Mouse (Mus musculus) forebrain, postnatal 0 days (tissue): ENCODE data around the gene Snrpa1. TPM values are rescaled to one million over a fixed set of nuclear protein-coding genes. Genes with fewer than 3 reads are reported as not detected.

Experiments used
- ATAC-seq: fragments of 200-750 bp; cut with Nextera tagmentation; 2 replicates; pipeline ENCODE4 v1.8.0; 2017; ENCODE audit warnings: mild to moderate bottlenecking, moderate library complexity
- DNase-seq: peaks from one replicate; pipeline ENCODE4 v3.0.0-alpha.2; 2015
- H3K27ac ChIP-seq: fragments of 300-500 bp; sonication (generic); 2 replicates; pipeline ENCODE4 v1.5.1; 2014; ENCODE audit warnings: low read depth, mild to moderate bottlenecking, antibody characterized with exemption, low read length, moderate library complexity, mixed read lengths
- H3K27me3 ChIP-seq: fragments of 300-500 bp; sonication (generic); 2 replicates; pipeline ENCODE4 v1.6.1; 2014; ENCODE audit warnings: mild to moderate bottlenecking, low read length, mixed read lengths; ENCODE audit not compliant: insufficient read depth
- H3K36me3 ChIP-seq: fragments of 300-500 bp; sonication (generic); 2 replicates; pipeline ENCODE4 v1.6.1; 2014; ENCODE audit warnings: mild to moderate bottlenecking, moderate library complexity; ENCODE audit not compliant: insufficient read depth
- H3K4me1 ChIP-seq: fragments of 300-500 bp; sonication (generic); 2 replicates; pipeline ENCODE4 v1.6.1; 2014; ENCODE audit warnings: antibody characterized with exemption; ENCODE audit not compliant: insufficient read depth
- H3K4me2 ChIP-seq: fragments of 300-500 bp; sonication (generic); 2 replicates; pipeline ENCODE4 v1.6.1; 2014; ENCODE audit warnings: low read depth, mild to moderate bottlenecking, moderate library complexity
- H3K4me3 ChIP-seq: fragments of 300-500 bp; sonication (generic); 2 replicates; pipeline ENCODE4 v1.5.1; 2014; ENCODE audit warnings: low read depth, low read length, mixed read lengths
- H3K9ac ChIP-seq: fragments of 300-500 bp; sonication (generic); 2 replicates; pipeline ENCODE4 v1.6.1; 2014; ENCODE audit warnings: mild to moderate bottlenecking
- H3K9me3 ChIP-seq: fragments of 300-500 bp; sonication (generic); 2 replicates; pipeline ENCODE4 v1.6.1; 2016; ENCODE audit warnings: low read length
- CTCF ChIP-seq: sonication (generic); IDR thresholded peaks from 2 replicates; pipeline ENCODE4 v1.5.1; 2016; ENCODE audit warnings: antibody characterized with exemption, control low read depth, low read depth
- WGBS: fragments of 180-500 bp; shearing (Covaris S2); extraction: QIAGEN DNeasy Blood & Tissue Kit; methylation state at CpG from one replicate; pipeline ENCODE4 v1.1.7; 2014; 5-methylcytosine and 5-hydroxymethylcytosine counted together
- polyA plus RNA-seq: library from polyadenylated mRNA; unstranded; fragments of >200 nt; fragmentation: Nextera tagmentation; extraction: Ambion mirVana; gene quantifications from 2 replicates; pipeline ENCODE4 v1.2.1, GENCODE M21; 2015
- total RNA-seq: library from RNA; depleted of rRNA; stranded (reverse); fragments of >200 nt; gene quantifications from 2 replicates; pipeline ENCODE4 v1.2.3, GENCODE M21; 2014

The Snrpa1 gene
- total and polyA plus RNA-seq, 2 experiments from 2014 or later = 45.6 to 135 TPM

GRCm38 (mm10) chr7:66091553-66091952 is 32.8 kb downstream of the Snrpa1 start:
- Histone ChIP-seq H3K4me1 (no peaks in the 10 kb centered on the region), H3K27me3 (no peaks in the 10 kb centered on the region), H3K27ac (no peak overlapping the region), H3K36me3 (peaks cover 50% of the 10 kb centered on the region), H3K9me3 (no peaks in the 10 kb centered on the region), H3K9ac (no peak overlapping the region), H3K4me2 (no peak overlapping the region), H3K4me3 (no peak overlapping the region)
- ATAC-seq (no peak), DNase-seq (no peak)
- WGBS = 89% methylated on average over 7 of the region's 7 CpGs
- no peak for TF ChIP-seq CTCF

GRCm38 (mm10) chr7:66092656-66093055 is 33.9 kb downstream of the Snrpa1 start:
- H3K9me3 ChIP-seq = no peaks in the 10 kb centered on the region
- 92% methylated on average over 8 of the region's 8 CpGs for WGBS
- H3K4me1 ChIP-seq = no peaks in the 10 kb centered on the region
- H3K4me3 ChIP-seq = no peak overlapping the region
- H3K36me3 ChIP-seq = peaks cover 39% of the 10 kb centered on the region
- no peak overlapping the region for H3K4me2 ChIP-seq
- TF ChIP-seq CTCF = no peak
- no peaks in the 10 kb centered on the region for H3K27me3 ChIP-seq
- H3K9ac ChIP-seq = no peak overlapping the region
- DNase-seq (no peak), ATAC-seq (no peak)
- no peak overlapping the region for H3K27ac ChIP-seq

DNA sequence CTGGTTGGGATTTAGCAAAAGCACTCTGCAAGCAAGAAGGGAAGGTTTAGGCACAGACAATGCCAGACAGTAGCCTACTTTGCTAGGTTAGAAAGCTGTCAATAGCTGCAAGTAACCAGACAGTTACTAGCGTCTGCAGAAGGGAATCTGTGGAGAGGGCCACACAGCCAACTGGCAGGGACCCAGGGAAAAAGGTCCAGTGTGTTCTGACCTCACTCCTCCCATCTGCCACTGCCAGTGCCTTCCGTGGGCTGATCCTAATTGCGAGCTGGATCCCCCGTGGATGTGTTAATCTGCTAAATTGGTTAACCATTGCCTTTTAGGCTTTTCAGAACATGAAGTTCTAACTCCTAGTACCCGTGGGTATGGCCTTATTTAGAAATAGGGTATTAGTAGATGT is 35.3 kb downstream of the Snrpa1 start:
- Histone ChIP-seq H3K4me1 (no peaks in the 10 kb centered on the region), H3K4me3 (no peak overlapping the region), H3K4me2 (no peak overlapping the region), H3K27ac (no peak overlapping the region), H3K27me3 (no peaks in the 10 kb centered on the region), H3K9me3 (no peaks in the 10 kb centered on the region), H3K9ac (no peak overlapping the region), H3K36me3 (peaks cover 25% of the 10 kb centered on the region)
- ATAC-seq (no peak), DNase-seq (no peak)
- no peak for TF ChIP-seq CTCF
- whole genome bisulfite sequencing = 65% methylated on average over 5 of the region's 5 CpGs

GRCm38 (mm10) chr7:66098803-66099202 is 40.0 kb downstream of the Snrpa1 start:
- no peak overlapping the region for H3K27ac ChIP-seq
- 85% methylated on average over 7 of the region's 7 CpGs for WGBS
- no peak overlapping the region for H3K9ac ChIP-seq
- ATAC-seq = no peak
- no peak overlapping the region for H3K4me2 ChIP-seq
- no peak for DNase-seq
- no peaks in the 10 kb centered on the region for H3K9me3 ChIP-seq
- no peak overlapping the region for H3K4me3 ChIP-seq
- no peaks in the 10 kb centered on the region for H3K27me3 ChIP-seq
- no peaks in the 10 kb centered on the region for H3K36me3 ChIP-seq
- no peak for TF ChIP-seq CTCF
- H3K4me1 ChIP-seq = no peaks in the 10 kb centered on the region

- H3K9ac ChIP-seq = no peak overlapping the region
- 6% methylated on average over 4 of the region's 4 CpGs for WGBS
Observed at GRCm38 (mm10) chr7:66101866-66102265, 43.1 kb downstream of the Snrpa1 start.

GRCm38 (mm10) chr7:66104531-66104930 is 45.7 kb downstream of the Snrpa1 start:
- no peaks in the 10 kb centered on the region for H3K4me1 ChIP-seq

More at GRCm38 (mm10) chr7:66101866-66102265, 43.1 kb downstream of the Snrpa1 start:
- no peak overlapping the region for H3K4me2 ChIP-seq
- H3K36me3 ChIP-seq = no peaks in the 10 kb centered on the region
- TF ChIP-seq CTCF = peak; percentile 73
- no peak overlapping the region for H3K4me3 ChIP-seq
- H3K4me1 ChIP-seq = no peaks in the 10 kb centered on the region
- DNase-seq (peak; percentile 63), ATAC-seq (no peak)
- H3K27me3 ChIP-seq = no peaks in the 10 kb centered on the region
- H3K9me3 ChIP-seq = no peaks in the 10 kb centered on the region
- H3K27ac ChIP-seq = no peak overlapping the region

GRCm38 (mm10) chr7:66105771-66106170 is 47.0 kb downstream of the Snrpa1 start:
- Histone ChIP-seq H3K9ac (no peak overlapping the region), H3K9me3 (no peaks in the 10 kb centered on the region), H3K4me1 (no peaks in the 10 kb centered on the region), H3K36me3 (no peaks in the 10 kb centered on the region), H3K4me2 (no peak overlapping the region), H3K27ac (no peak overlapping the region), H3K4me3 (no peak overlapping the region), H3K27me3 (no peaks in the 10 kb centered on the region)
- no peak for ATAC-seq
- 53% methylated on average over 4 of the region's 4 CpGs for WGBS
- no peak for TF ChIP-seq CTCF
- DNase-seq = no peak

More at GRCm38 (mm10) chr7:66104531-66104930, 45.7 kb downstream of the Snrpa1 start:
- Histone ChIP-seq H3K27ac (no peak overlapping the region), H3K4me3 (no peak overlapping the region), H3K36me3 (no peaks in the 10 kb centered on the region), H3K9ac (no peak overlapping the region), H3K4me2 (no peak overlapping the region), H3K9me3 (no peaks in the 10 kb centered on the region), H3K27me3 (no peaks in the 10 kb centered on the region)
- DNase-seq (no peak), ATAC-seq (no peak)
- 89% methylated on average over 5 of the region's 5 CpGs for WGBS
- no peak for TF ChIP-seq CTCF
